Mouse (Mus musculus) regulatory T cell (primary cell): ENCODE measurements around the gene Bcl11b.

Experiments used
- in situ Hi-C: fragments of 300-600 bp; cut with MboI, MseI; formaldehyde crosslinking; loops from one replicate; pipeline ENCODE4 v1.15.1; 2025; ENCODE audit warnings: high pct_unique_total_duplicates

Bcl11b gene

DNA sequence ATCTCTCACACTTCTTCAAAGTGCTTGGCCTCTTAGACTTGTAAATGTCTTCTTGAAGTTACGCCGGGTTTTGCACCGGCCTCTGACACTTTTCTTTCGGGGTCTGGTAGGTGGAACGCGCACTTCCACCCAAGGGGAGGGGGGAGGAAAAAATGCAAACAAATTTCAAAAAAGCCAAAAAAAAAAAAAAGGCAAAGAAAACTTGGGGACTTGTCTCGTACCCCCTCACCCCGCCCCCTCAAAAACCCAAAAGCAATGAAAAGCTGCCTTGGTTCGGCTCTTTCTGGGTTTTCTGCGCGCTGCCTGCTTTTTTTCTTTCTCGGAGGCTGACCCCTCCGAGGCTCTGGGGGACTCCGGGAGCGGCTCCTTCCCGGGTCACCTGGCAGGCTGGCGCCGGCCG is at the start of gene Bcl11b:
Gene Bcl11b, minus strand, starts transcription at position 120 of the 400 bp plus-strand sequence.
- in situ Hi-C loops: loop anchor here (10.0 kb wide), 1 partner anchor 359 kb away; no protein-coding TSS in a partner anchor

DNA sequence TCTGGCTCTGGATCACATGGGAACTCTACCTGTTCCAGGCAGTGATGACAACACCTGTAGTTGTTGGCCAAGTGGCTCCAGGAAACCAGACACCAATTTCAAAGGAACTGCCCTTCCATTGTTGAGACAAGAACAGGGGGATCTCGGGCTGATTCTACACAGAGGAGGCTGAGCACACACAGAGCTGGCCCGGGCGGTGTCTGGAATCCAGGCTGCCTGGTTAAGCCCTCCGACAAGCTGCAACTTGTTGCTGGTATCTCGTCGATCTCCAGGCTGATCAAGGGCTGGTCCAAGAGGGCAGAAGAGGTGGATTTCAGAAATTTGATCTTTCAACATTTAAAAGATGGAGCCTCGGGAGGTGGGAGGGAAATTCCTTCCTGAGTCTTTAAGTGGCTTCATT is 47.6 kb upstream of the Bcl11b start:
- in situ Hi-C loops: loop anchor here (10.0 kb wide), 1 partner anchor 624 kb away; no protein-coding TSS in a partner anchor

DNA sequence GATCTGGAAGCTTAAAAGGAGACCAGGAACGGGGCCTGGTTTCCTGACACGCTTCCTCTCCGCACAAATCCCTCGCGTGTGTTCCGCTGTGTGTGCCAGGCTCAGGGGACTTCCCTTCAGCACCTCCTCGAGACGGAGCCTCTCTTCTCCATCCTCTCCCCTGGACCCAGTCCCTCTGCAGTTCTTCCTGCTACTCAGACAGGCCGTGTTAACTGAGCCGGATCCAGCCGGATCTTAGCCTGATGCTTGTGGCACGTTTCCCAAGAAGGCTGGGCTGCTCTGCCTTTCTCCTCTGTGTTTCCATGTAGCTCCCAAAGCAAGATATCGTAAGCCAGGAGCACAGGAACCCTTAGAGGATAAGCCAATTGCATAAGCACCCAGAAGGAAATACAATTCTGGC is 46.2 kb upstream of the Bcl11b start:
- in situ Hi-C loops: loop anchor here (5.0 to 10.0 kb wide), 2 partner anchors 58 to 625 kb away; no protein-coding TSS in a partner anchor

DNA sequence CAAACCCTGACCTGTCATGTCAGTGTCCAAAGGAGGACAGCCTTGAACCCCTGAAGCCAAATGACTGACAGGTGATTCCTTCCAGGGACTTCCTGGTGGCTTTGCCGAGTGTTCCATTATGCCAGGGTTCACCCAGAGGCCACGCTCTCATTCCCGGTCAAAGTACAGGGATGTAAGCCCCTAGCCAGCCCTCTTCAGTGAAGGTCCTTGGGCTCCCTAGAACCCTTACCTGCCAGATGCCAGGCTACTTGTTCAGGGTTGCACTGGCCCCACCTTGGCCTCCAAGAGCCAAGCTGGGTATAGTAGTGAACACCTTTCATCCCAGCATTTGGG is 38.8 kb upstream of the Bcl11b start:
- in situ Hi-C loops: no loop called here

DNA sequence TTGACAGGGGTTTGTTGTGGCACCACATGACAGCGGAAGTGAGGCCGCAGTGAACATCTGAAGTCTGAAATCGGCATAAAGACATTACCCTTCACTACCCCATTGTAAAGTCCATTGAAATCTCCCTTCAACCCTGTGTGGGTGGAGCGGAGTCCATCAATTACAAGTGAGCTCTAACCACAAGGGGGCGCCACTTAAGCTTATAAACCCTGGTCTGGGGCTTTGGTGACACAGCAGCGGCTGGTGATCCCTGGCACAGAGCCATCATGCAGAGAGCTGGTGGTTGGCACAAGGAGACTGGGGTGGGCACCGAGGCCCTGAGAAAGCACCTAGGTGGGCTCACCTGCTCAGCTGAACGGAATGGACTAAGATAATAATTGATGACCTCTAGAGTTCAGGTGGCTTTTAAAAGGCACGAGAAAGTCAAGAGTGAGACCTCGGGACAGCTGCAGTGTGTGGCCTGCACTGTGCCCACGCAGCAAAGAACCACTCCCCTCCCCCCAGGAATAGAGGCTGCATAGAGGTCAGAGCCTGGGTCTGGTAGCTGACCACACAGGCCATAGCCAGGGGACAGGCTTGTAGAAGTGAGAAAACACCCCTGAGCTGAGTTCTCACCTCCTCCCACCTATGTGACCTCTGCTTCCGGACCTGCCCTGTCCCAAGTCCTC is 38.3 kb upstream of the Bcl11b start:
- in situ Hi-C loops: no loop called here

DNA sequence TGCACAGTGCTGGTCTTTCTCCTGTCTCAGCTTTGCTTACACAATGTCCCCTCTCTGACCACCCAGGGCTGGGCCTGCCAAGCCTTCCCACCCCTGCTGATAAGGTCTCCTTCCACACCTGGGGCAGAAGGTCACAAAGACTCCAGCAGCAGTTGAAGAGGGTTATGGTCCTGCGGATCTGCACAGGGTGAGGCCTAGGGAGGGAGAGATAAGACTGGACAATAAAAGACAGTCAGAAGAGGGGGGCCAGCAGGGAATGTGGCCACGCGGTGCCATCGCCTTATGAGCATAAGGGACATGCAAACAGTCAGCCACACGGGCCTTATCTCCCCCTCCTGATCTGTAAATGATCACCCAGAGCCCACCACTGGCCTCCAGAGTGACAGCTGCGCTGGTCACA is 34.0 kb upstream of the Bcl11b start:
- in situ Hi-C loops: no loop called here

DNA sequence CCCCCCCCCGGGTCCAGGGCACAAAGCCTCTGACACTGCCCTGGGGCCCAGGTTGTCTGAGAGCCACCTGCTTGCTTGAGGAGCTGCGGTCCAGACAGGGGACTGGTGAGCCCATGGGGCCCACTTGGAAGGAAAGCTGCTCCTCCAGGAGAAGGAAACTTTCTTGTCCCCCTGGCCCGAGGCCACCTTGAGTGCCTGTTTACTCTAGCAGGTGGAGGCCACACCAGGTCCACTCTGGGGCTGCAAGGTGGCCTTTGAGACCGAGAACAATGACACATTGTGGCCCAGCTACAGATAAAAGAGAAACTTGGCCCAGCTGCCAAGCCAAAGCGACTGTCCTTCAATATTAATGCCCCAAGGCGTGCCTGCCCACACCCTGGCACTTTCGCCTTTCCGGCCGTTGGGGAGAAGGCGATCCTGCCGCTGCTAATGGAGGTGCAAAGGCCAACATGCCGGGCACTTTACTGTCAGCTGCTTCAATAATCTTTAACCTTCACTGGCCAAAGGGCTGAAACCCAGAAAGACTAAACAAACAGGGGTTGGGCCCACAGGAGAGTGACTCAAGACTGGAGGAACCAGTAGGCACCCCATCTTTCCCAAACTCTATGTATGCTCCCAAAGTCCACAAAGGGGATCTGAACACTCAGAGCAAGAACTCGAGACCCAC is 32.1 kb upstream of the Bcl11b start:
- in situ Hi-C loops: no loop called here

DNA sequence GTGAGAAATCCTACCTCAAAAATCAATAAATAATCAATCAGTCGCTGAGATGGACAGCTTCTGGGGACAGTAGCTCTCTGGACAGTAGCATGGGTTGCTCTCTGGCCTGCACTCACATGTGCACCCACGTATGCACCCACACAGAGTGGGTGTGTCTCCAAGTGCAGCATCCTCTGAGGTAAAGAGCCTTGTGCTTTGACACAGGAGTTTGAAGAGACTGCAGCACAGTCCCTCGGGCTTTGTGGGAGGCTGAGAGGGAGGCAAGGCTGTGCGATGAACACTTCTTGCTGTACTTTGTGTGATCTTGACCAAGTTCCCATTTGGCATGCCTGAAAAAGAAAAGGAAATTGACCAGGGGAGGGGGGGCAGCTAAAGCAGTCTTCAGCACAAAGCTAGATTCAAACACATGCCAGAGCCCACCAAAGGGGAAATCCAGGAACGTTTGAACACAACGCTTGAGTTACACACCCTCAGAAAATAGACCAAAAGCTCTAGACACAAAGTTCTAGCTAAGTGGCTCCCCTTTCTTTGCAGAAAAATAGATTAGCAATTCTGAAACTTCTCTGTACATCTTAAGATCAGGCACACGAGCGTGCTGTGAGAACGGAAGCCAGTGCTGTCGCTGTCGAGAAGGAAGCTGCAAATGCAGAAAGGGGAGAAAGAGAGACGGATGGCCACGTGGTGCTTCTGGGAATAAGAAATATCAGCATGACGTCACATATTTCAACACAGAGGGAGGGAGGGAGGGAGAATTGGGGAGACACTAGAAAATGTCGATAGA is 19.6 kb upstream of the Bcl11b start:
- in situ Hi-C loops: loop anchor here (10.0 kb wide), 1 partner anchor 1468 kb away; no protein-coding TSS in a partner anchor

DNA sequence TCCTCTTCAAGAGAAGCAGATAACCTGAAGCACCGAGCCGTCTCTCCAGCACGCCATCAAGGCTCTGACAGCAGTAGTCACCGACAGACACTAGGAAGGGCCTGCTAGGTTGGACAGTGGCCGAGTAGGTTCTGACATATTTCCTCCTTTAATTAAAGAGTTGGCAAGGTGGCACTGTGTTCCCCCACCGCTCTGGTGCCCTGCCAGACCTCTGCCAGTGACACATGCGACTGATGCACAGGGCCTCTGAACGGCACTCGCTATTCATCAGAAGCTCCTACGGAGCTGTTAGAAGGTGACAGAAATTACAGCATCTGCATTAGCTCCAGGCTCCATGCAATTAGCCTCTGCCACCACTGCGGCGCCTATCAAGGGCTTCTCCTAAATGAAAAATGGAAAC is 8.6 kb upstream of the Bcl11b start:
- in situ Hi-C loops: no loop called here

DNA sequence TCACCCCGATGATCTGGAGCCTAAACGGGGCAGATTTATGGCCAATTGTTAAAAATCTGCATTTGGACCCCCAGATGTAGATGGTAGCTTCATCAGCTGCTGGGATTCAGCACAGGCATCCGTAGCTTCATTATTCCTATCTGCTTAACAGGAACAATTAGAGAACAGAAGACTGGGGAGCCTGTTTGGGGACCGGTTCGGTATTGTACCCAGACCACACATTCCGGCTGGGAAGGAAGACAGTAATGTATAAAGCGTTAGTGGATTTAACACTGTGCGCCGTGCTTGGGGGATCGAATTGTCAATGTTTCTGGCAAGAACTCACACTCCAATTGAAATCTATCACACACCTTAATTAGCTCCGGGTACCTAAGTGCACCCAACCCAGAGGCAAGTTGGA is 6.9 kb upstream of the Bcl11b start:
- in situ Hi-C loops: no loop called here

DNA sequence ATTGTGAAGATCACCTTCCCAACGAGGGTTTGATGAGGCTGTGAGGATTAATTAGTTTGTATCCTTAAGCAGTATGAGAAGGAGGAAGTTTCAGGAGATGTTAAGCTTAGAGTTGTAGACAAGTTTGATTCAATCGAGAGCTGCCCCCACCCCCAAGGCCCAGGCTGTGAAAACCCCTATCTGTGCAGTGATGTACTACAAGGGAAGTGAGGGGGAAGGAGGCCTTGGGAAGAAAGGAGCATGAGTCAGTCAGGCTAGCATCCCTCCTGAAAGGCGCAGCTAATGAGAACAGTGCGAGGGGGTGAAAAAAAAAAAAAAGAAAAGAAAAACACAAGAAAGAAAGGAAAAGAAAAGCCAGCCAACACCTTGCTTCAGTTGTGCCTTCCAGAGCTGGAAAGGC is 5.8 kb upstream of the Bcl11b start:
- in situ Hi-C loops: loop anchor here (10.0 kb wide), 1 partner anchor 364 kb away; no protein-coding TSS in a partner anchor

DNA sequence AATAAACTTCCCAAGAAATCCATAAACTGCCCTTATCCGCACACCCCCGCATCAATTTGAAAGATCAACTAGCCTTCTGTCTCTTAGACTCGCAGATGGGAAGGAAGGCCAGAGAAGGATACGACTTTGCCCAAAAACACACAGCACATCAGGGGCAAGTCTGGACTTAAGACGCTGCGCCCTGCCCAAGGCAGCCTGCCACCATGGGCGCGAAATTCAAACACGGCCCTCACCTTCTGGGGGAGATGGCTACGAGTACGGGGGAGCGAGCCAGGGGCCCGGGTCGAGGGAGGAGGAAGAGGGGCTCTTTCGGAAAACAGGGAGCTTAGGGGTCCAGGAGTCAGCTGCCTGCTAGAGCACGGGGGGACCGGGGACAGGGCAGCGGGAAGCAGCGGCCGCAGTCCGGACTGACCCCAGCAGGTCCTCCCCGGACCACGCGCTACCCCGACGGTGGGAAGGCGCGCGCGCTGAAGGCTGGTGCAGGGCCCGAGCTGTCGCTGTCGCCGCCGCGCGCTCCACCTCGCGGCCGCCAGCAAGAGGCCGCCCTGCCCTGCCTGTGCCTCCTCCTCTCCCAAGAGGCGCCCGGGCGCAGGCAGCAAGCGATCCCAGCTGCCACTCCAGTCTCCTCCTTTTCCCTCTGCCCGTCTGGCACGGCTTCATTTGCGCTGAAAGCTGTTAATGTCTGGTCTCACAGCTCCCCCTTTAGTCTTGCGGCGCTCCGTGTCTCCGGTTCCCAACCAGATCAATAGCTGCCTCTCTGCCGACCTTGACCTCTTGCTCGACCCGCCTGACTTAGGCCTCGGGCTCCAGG is 2.6 kb upstream of the Bcl11b start:
- in situ Hi-C loops: loop anchor here (10.0 kb wide), 1 partner anchor 361 kb away; no protein-coding TSS in a partner anchor

DNA sequence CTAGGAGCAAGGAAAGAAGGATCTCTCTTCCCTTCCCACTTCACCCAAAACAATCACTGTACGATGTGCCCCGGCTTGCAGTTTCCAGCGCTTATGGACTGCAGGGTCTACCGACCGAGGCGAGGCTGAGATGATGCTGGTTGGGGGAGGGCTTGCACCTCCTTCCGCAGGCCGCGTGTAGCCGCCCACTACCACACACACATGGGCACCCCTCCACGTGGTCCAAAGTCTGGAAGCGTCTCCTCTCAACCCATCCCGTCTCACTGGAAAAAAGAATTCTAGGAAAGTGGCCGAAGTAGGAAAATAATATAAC is 2.0 kb upstream of the Bcl11b start:
- in situ Hi-C loops: loop anchor here (10.0 kb wide), 1 partner anchor 361 kb away; no protein-coding TSS in a partner anchor

DNA sequence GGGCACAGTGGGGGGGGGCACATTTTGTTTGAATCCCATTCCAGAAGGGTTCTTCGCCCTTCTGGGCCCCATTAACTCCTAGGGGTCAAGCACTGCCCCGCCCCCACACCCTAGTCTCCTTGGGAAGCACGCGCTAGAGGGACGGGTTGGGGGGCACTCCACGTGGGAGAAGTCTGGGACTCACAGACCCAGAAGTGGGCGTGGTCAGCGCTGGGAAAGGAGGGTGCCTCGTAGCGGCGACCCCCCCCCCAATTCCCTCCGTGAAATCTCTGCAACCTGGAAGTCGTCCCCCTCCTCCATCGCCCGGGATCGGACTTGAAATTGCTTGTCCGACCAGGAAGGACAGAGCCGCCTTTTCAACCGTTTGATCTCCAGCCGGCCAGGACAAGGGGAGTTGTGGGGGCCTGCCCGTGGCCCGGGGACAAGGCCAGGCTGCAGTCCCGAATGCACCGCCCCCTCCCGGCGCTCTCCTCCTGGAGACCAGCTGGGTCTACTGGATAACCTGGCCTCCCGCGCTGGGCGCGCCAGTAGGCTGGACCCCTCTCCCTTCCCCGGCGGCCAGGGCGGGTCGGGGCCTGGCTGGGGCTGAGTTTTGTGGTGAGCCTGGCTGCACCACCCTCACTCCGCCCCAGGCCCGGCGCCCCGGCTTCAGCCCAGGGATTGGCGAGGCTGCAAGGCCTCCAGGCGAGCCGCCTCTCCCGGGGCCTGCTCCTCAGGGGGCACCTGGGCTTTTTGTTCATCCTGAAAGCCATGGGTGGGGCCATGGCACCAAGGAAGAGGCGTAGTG is 1.5 kb upstream of the Bcl11b start:
- in situ Hi-C loops: loop anchor here (10.0 kb wide), 1 partner anchor 360 kb away; no protein-coding TSS in a partner anchor

DNA sequence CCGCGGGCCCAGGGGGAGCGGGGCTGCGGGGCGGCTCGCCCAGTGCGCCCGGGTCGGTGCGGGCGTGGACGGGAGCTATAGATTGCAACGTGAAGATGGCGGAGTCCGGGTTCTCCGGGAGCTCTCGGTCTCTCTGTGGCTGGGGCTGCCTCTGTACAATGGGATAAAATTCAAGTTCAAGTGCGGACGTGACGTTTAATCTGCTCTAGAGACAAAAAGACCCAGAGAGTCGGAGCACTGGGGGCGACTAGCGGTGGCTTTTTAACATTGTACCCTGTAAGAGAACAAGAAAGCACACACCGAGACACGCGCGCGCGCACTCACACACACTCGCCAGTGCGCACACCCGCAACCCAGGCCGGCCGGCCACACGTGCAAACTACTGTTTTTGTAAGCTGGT is 526 bp upstream of the Bcl11b start:
- in situ Hi-C loops: loop anchor here (10.0 kb wide), 1 partner anchor 359 kb away; no protein-coding TSS in a partner anchor

DNA sequence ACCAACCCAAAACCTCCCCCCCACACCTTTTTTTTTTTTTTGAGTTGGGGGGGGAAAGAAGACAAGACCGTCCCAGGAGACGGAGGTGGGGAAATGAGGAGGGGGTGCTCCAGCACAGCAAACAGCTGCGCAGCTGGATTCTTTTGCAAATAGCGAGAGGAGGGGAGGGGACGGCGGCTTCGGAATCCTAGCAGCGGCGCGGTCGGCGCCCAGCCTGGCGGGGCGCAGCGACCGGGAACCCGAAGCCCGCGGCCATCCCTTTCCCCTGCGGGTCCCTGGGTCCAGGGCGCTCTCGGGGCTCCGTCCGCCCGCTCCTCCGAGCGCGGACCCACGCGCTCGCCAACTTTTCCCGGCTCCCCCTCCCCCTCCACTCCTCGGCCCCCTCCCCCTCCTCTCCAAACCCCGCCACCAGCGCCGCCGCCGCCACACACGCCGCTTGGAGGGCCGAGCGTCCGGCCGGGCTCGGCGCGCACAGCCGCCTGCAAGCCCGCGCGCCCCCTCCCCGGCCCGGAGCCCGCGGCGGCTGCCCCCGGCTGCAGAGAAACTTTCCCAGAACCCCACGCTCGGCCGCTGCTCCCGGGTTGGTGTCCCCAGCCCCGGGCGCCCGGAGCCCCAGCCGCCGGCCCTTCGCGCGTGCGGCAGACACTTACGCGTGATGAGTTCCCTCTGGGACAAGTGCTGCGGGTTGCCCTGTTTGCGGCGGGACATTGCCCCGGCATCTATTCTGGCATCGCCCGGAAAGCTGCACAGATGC is 789 bp downstream of the Bcl11b start:
- in situ Hi-C loops: loop anchor here (10.0 kb wide), 1 partner anchor 358 kb away; no protein-coding TSS in a partner anchor

DNA sequence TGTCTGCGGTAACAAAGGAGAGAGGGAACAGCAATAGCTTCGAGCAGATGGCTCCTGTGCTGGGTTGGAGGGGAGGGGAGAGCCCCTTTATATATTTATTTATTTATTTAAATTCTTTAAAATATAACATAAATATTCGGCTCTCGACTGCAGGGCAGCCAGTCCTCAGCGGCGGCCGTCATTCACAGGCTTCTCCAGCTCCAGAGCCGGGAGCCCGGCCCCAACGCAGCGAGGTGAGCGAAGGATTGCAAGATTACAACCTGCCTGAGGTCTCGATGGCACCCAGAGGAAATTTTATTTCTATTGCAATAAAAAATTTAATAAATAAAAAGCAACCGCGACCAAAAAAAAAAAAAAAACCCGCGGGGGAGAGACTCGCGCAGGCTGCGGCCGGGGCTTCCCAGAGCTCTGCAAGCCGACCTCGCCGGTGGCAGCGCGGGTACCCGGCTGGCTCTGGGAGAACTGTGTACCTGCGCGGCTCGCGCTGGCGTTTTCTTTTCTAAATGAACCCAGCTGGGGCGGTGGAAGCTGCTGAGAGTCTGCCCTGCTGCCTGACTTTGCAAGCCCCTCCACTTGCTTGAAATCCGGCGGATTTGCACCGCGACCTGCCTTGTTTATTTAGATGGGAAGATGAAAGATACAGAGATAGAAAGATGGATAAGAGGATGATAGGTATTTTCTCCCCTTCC is 1.6 kb downstream of the Bcl11b start:
- in situ Hi-C loops: loop anchor here (10.0 kb wide), 1 partner anchor 357 kb away; no protein-coding TSS in a partner anchor

DNA sequence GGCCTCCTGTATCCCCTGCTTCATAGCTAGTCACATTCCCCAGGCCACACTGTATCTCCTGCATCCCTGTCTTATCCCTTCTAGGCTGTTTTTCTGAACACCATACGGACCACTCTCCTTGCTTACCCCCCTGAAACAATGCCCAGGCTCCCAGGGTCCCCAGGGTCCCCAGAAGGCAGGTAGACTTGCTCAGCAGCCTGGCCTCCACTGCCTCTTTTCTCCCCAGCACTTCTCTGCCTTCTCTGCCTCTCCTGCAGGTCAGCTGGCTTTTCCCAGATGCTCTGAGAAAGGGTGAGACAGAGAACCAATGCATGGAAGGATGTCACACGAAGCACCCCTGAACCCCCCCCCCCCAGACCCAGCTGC is 2.7 kb downstream of the Bcl11b start:
- in situ Hi-C loops: loop anchor here (10.0 kb wide), 1 partner anchor 356 kb away; no protein-coding TSS in a partner anchor
